Mouse (Mus musculus): Measurements from ENCODE around the gene Gm3047.
"Not testable (repeated sequence)": the region's sequence is repeated elsewhere in the genome, so short reads cannot be mapped to it uniquely, and the experiment has no call there.

Gene Gm3047

GRCm38 (mm10) chr14:4555105-4555504 lies at the start of gene Gm3047:
Gm3047 (plus strand) TSS chr14:4555405.
- not testable (repeated sequence) for DNase-seq
